Mouse (Mus musculus) kidney, embryonic 16.5 days (tissue): Measurements from ENCODE around the gene 7530416G11Rik. TPM values are rescaled to one million over a fixed set of nuclear protein-coding genes. Genes with fewer than 3 reads are reported as not detected.
A peak's percentile ranks its signal among the peaks of the same experiment; 100 is the strongest.

ENCODE experiments used
- ATAC-seq: fragments of 200-750 bp; cut with Nextera tagmentation; 2 replicates; pipeline ENCODE4 v1.8.0; 2017; ENCODE audit warnings: moderate TSS enrichment; ENCODE audit not compliant: low FRiP score, low TSS enrichment
- H3K27ac ChIP-seq: fragments of 300-500 bp; sonication (generic); 2 replicates; pipeline ENCODE4 v1.5.1; 2014; ENCODE audit warnings: low read length
- H3K27me3 ChIP-seq: fragments of 300-500 bp; sonication (generic); 2 replicates; pipeline ENCODE4 v1.6.1; 2014; ENCODE audit warnings: low read length, control low read depth, mixed read lengths; ENCODE audit not compliant: insufficient read depth
- H3K36me3 ChIP-seq: fragments of 300-500 bp; sonication (generic); 2 replicates; pipeline ENCODE4 v1.6.1; 2014; ENCODE audit warnings: low read length, control low read depth, mixed read lengths; ENCODE audit not compliant: insufficient read depth
- H3K4me1 ChIP-seq: fragments of 300-500 bp; sonication (generic); 2 replicates; pipeline ENCODE4 v1.6.1; 2014; ENCODE audit warnings: low read length, control low read depth, mixed read lengths; ENCODE audit not compliant: insufficient read depth
- H3K4me2 ChIP-seq: fragments of 300-500 bp; sonication (generic); replicated peaks from 2 replicates; pipeline ENCODE4 v1.6.1; 2014; ENCODE audit warnings: low read depth, low read length
- H3K4me3 ChIP-seq: fragments of 300-500 bp; sonication (generic); 2 replicates; pipeline ENCODE4 v1.5.1; 2014; ENCODE audit warnings: mild to moderate bottlenecking, low read length
- H3K9ac ChIP-seq: fragments of 300-500 bp; sonication (generic); replicated peaks from 2 replicates; pipeline ENCODE4 v1.6.1; 2014; ENCODE audit warnings: low read length
- H3K9me3 ChIP-seq: fragments of 300-500 bp; sonication (generic); 2 replicates; pipeline ENCODE4 v1.6.1; 2016; ENCODE audit warnings: low read length, control low read depth
- WGBS: fragments of 180-500 bp; shearing (Covaris S2); extraction: QIAGEN DNeasy Blood & Tissue Kit; methylation state at CpG from one replicate; pipeline ENCODE4 v1.1.7; 2014; 5-methylcytosine and 5-hydroxymethylcytosine counted together
- polyA plus RNA-seq: library from polyadenylated mRNA; unstranded; fragments of >200 nt; fragmentation: Nextera tagmentation; extraction: Ambion mirVana; gene quantifications from 2 replicates; pipeline ENCODE4 v1.2.1, GENCODE M21; 2015

The 7530416G11Rik gene
- polyA plus RNA-seq, 1 experiment from 2014 or later = not detected

DNA sequence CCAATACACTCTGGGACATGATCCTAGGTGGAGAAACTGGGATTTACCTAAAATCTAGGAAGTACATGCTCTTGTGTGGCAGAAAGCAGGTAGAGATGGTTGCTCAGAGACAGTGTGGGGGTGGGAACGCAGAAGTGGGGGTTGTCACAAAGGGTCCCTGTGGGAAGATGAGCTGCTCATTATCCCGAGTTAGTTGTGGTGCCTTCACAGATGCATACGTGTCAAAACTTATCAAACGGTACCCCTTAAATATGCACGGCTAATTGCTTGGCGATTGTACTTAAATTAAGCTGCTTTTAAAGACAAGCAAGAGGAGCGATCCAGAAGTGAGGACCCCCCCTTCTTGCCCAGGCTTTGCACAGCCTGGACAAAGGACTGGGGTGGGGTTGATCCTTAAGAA is 13.3 kb downstream of the 7530416G11Rik start:
- no peak overlapping the region for H3K4me3 ChIP-seq
- H3K4me1 ChIP-seq = no peaks in the 10 kb centered on the region
- 78% methylated on average over 7 of the region's 7 CpGs for WGBS
- no peak overlapping the region for H3K27ac ChIP-seq
- ATAC-seq = no peak
- H3K36me3 ChIP-seq = no peaks in the 10 kb centered on the region
- no peak overlapping the region for H3K4me2 ChIP-seq
- H3K27me3 ChIP-seq = no peaks in the 10 kb centered on the region
- no peaks in the 10 kb centered on the region for H3K9me3 ChIP-seq
- H3K9ac ChIP-seq = no peak overlapping the region

GRCm38 (mm10) chr15:85488900-85489299 is 14.1 kb downstream of the 7530416G11Rik start:
- Histone ChIP-seq H3K27me3 (no peaks in the 10 kb centered on the region), H3K4me2 (no peak overlapping the region), H3K9ac (no peak overlapping the region), H3K4me1 (no peaks in the 10 kb centered on the region), H3K36me3 (no peaks in the 10 kb centered on the region), H3K4me3 (no peak overlapping the region), H3K9me3 (no peaks in the 10 kb centered on the region), H3K27ac (no peak overlapping the region)
- ATAC-seq = no peak
- WGBS = 66% methylated on average over 10 of the region's 10 CpGs

- Histone ChIP-seq H3K27me3 (no peaks in the 10 kb centered on the region), H3K9ac (no peak overlapping the region), H3K4me3 (no peak overlapping the region), H3K36me3 (no peaks in the 10 kb centered on the region), H3K9me3 (no peaks in the 10 kb centered on the region), H3K4me2 (no peak overlapping the region), H3K4me1 (0 out of 2 replicates have a peak, but pooled peaks cover 11% of the 10 kb centered on the region), H3K27ac (no peak overlapping the region)
- 32% methylated on average over 3 of the region's 3 CpGs for WGBS
- ATAC-seq = peak; percentile 73
Measured at GRCm38 (mm10) chr15:85480630-85481029, 22.4 kb downstream of the 7530416G11Rik start.

DNA sequence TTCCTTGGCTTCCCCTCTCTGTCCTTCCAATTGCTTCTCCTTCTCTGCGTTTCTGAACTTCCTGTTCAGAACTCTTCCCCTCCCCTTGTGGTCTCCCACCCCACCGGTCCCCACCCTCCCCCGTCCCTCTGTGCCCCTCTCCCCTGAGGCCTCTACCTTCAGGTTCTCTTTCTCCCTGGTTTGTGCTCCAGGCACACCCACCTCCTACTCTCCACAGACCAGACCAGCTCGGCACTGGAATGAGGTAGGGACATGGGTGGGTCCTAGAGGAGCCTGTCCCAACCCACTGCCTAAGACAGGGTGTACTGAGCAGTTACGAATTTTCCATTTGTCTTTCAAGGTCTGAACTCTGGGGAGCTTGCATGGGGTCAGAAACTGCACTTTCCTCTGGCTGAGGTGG is 23.1 kb downstream of the 7530416G11Rik start:
- Histone ChIP-seq H3K9ac (no peak overlapping the region), H3K4me2 (no peak overlapping the region), H3K9me3 (no peaks in the 10 kb centered on the region), H3K27ac (no peak overlapping the region), H3K27me3 (no peaks in the 10 kb centered on the region), H3K4me1 (0 out of 2 replicates have a peak, but pooled peaks cover 11% of the 10 kb centered on the region), H3K36me3 (no peaks in the 10 kb centered on the region), H3K4me3 (no peak overlapping the region)
- 43% methylated on average over 5 of the region's 5 CpGs for WGBS
- ATAC-seq = peak; percentile 44; the same call in 1 of the 2 replicates

DNA sequence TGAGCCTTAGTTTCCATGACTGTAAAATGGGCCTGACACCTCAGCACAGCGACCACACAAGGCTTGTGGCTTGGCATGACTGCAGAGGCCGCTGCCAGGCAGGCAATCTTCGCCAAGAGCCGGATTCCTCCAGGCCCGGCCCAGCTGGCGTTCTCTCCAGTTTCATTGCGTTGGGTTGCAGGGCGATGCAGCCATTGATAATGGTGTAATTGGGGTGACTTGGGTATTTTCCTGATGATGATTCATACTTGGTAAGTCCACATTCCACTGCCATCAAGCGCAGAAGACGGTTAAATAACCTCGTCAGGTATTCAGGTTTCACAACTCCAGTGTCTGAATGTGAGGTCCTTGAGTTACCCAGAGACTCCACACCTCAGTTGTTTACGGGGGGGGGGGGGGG is 23.7 kb downstream of the 7530416G11Rik start:
- Histone ChIP-seq H3K4me1 (0 out of 2 replicates have a peak, but pooled peaks cover 11% of the 10 kb centered on the region), H3K36me3 (no peaks in the 10 kb centered on the region), H3K9ac (no peak overlapping the region), H3K4me2 (no peak overlapping the region), H3K27ac (no peak overlapping the region), H3K4me3 (no peak overlapping the region), H3K9me3 (no peaks in the 10 kb centered on the region), H3K27me3 (no peaks in the 10 kb centered on the region)
- no peak for ATAC-seq
- WGBS = 82% methylated on average over 12 of the region's 12 CpGs

DNA sequence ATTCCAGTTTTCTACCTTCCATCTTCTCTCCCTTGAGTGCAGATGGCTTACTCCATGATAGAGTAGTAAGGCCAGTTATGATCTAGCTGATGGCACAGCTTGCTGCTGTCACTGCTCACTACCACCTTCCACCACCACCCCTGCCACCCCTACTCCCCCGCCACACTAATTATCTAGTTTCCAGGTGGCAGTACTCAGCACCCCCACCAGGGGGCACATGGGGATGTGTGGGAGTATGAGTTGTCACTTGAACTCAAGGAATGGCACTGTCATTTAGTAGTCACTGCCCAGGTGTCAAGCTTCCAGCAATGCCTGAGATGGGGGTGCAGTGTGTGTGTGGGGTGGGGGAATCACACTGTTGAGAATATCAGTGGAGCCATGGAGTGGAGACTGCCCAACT is 25.4 kb downstream of the 7530416G11Rik start:
- Histone ChIP-seq H3K4me1 (0 out of 2 replicates have a peak, but pooled peaks cover 11% of the 10 kb centered on the region), H3K27me3 (no peaks in the 10 kb centered on the region), H3K4me3 (no peak overlapping the region), H3K4me2 (no peak overlapping the region), H3K9me3 (no peaks in the 10 kb centered on the region), H3K36me3 (no peaks in the 10 kb centered on the region), H3K27ac (no peak overlapping the region), H3K9ac (no peak overlapping the region)
- ATAC-seq = 0 out of 2 replicates have a peak, but pooled peaks have one; percentile 18
- WGBS = 15% methylated on average over 1 of the region's 1 CpGs

- 73% methylated on average over 3 of the region's 3 CpGs for WGBS
- no peak overlapping the region for H3K4me3 ChIP-seq
- 0 out of 2 replicates have a peak, but pooled peaks cover 6% of the 10 kb centered on the region for H3K4me1 ChIP-seq
- H3K27ac ChIP-seq = no peak overlapping the region
- no peak for ATAC-seq
- 0 out of 2 replicates have a peak, but pooled peaks cover 2% of the 10 kb centered on the region for H3K36me3 ChIP-seq
- H3K27me3 ChIP-seq = no peaks in the 10 kb centered on the region
- H3K4me2 ChIP-seq = no peak overlapping the region
- H3K9me3 ChIP-seq = no peaks in the 10 kb centered on the region
- H3K9ac ChIP-seq = no peak overlapping the region
Measured at GRCm38 (mm10) chr15:85474697-85475096, 28.3 kb downstream of the 7530416G11Rik start.

- no peak overlapping the region for H3K4me3 ChIP-seq
- ATAC-seq = peak; percentile 73
- H3K27ac ChIP-seq = peak overlapping the region; percentile 69
- H3K27me3 ChIP-seq = no peaks in the 10 kb centered on the region
- H3K9ac ChIP-seq = no peak overlapping the region; the same call in 1 of the 2 replicates
- peaks cover 7% of the 10 kb centered on the region; the same call in 1 of the 2 replicates for H3K4me1 ChIP-seq
- 0 out of 2 replicates have a peak overlapping the region, but pooled peaks have one; percentile 3 for H3K4me2 ChIP-seq
- H3K9me3 ChIP-seq = no peaks in the 10 kb centered on the region
- peaks cover 17% of the 10 kb centered on the region; the same call in 1 of the 2 replicates for H3K36me3 ChIP-seq
- WGBS = 61% methylated on average over 6 of the region's 6 CpGs
Measured at GRCm38 (mm10) chr15:85469401-85469800, 33.6 kb downstream of the 7530416G11Rik start.

GRCm38 (mm10) chr15:85466456-85467067 is 36.5 kb downstream of the 7530416G11Rik start:
- Histone ChIP-seq H3K36me3 (peaks cover 29% of the 10 kb centered on the region), H3K27me3 (no peaks in the 10 kb centered on the region), H3K27ac (no peak overlapping the region), H3K9ac (no peak overlapping the region), H3K9me3 (no peaks in the 10 kb centered on the region), H3K4me1 (peaks cover 7% of the 10 kb centered on the region; the same call in 1 of the 2 replicates), H3K4me2 (no peak overlapping the region), H3K4me3 (no peak overlapping the region)
- no peak for ATAC-seq
- 88% methylated on average over 5 of the region's 5 CpGs for WGBS

DNA sequence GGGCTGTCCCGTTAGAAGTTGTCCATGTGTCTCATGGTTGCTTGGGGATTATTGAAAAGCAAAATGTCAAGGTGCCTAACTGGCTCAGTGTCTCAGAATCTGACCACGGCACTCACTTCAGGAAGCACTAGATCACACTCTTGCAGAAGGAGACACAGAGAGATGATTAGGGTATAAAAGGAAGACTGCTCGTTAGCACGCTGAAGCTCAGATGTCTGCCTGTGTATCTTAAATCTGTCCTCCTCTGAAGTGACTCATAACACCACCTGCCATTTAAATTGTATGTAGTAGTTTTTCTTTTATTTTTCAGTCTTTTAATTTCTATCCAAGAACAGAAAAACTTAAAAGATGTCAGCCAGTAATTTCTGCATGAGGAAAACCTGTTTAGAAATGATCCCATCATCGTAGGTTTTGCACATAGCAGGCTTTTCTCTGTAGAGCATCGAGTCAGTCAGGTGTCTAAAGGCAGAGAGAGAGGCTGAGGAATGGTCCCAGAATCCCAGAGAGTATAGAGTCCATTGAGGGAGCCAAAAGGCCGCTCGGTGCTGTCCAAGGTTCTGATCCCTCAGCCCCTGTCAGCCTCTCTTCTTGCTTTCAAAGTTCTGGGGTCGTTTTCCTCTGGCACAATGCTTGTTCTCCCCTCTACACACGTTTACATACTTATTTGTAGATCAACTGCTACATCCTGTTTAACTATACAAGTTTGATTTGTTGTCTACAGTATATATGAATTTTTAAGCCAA is 38.0 kb downstream of the 7530416G11Rik start:
- ATAC-seq = no peak
- Histone ChIP-seq H3K9me3 (no peaks in the 10 kb centered on the region), H3K9ac (no peak overlapping the region), H3K4me1 (peaks cover 7% of the 10 kb centered on the region; the same call in 1 of the 2 replicates), H3K4me2 (no peak overlapping the region), H3K27me3 (no peaks in the 10 kb centered on the region), H3K27ac (no peak overlapping the region), H3K36me3 (peaks cover 31% of the 10 kb centered on the region), H3K4me3 (no peak overlapping the region)
- 59% methylated on average over 10 of the region's 10 CpGs for WGBS
